Mouse (Mus musculus): ENCODE data around the gene Hnrnpm. TPM values are rescaled to one million over a fixed set of nuclear protein-coding genes. Genes with fewer than 3 reads are reported as not detected.

The Hnrnpm gene
- polyA plus RNA-seq, 1 experiment from 2014 or later, result 122 TPM

DNA sequence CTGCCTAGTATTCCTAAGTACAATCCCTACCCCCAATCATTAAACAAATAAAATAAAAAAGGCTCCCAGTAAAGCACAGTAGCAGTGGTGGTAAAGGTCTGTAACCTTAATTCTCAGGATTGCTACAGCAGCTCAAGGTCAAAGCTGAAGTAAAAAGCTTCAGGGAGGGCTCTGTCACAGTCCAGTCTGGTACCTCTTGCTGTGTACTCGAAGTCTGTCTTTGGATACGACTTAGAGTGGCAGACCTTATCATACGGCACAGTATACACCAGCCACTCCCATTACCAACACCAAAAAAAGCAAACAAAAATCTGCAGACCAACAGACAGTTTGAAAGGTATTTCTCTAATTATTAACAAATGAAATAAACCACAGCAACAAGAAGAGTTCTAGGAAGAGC is 19.8 kb downstream of the Hnrnpm start:
- H3K9me3 ChIP-seq (ENCODE audit: control insufficient read depth, low read length), result no peaks in the 10 kb centered on the region
- peaks cover 17% of the 10 kb centered on the region for H3K36me3 ChIP-seq (ENCODE audit: control insufficient read depth, insufficient read depth, low read length)
- no peaks in the 10 kb centered on the region for H3K27me3 ChIP-seq (ENCODE audit: control insufficient read depth, insufficient read depth, low read length)
- H3K9ac ChIP-seq (ENCODE audit: low read length), result no peak overlapping the region
- WGBS, result 67% methylated on average over 3 of the region's 3 CpGs
- ATAC-seq (ENCODE audit: low FRiP score, low TSS enrichment) (no peak), DNase-seq (ENCODE audit: low spot score) (no peak)
- H3K27ac ChIP-seq (replicated peaks), result no peak overlapping the region
- H3K4me2 ChIP-seq (replicated peaks; ENCODE audit: low read depth), result no peak overlapping the region
- no peak for TF ChIP-seq EP300 (optimal IDR thresholded peaks at IDR 0.05)
- TF ChIP-seq CTCF (IDR thresholded peaks at IDR 0.05; ENCODE audit: low read depth), result no peak
- no peak overlapping the region for H3K4me3 ChIP-seq (ENCODE audit: low read depth, low read length)
- 0 out of 2 replicates have a peak, but pooled peaks cover 2% of the 10 kb centered on the region for H3K4me1 ChIP-seq (replicated peaks; ENCODE audit: control insufficient read depth, insufficient read depth)

DNA sequence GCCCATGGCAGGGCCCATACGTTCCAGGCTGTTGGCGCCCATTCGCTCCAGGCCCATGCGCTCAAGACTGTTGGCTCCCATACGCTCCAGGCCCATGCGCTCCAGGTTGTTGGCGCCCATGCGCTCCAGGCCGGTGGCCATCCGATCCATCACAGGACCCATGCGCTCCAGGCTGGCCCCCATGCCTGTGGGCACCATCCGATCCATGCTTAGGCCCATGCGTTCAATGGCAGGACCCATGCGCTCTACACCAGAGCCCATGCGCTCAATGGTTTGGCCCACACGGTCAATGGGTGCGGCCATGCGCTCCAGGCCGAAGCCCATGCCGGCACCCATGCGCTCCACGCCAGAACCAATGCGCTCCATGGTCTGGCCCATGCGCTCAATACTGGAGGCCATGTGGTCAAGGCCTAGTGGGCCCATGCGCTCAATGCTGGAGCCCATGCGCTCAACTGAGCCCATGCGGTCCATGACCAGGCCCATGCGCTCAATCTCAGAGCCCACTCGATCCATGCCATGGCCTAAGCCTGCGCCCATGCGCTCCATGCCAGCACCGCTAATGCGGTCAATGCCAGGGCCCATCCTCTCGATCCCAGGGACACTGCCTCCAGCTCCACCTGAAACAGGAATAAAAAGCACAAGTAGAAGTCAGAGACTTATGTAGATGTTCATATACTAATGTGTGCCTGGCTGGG is 36.7 kb downstream of the Hnrnpm start:
- Histone ChIP-seq H3K4me2 (replicated peaks; ENCODE audit: low read depth) (no peak overlapping the region), H3K9ac (ENCODE audit: low read length) (no peak overlapping the region), H3K36me3 (ENCODE audit: control insufficient read depth, insufficient read depth, low read length) (peaks cover 33% of the 10 kb centered on the region), H3K4me3 (ENCODE audit: low read depth, low read length) (no peak overlapping the region), H3K27ac (replicated peaks) (no peak overlapping the region), H3K9me3 (ENCODE audit: control insufficient read depth, low read length) (no peaks in the 10 kb centered on the region), H3K4me1 (replicated peaks; ENCODE audit: control insufficient read depth, insufficient read depth) (no peaks in the 10 kb centered on the region), H3K27me3 (ENCODE audit: control insufficient read depth, insufficient read depth, low read length) (no peaks in the 10 kb centered on the region)
- DNase-seq (ENCODE audit: low spot score) (no peak), ATAC-seq (ENCODE audit: low FRiP score, low TSS enrichment) (peak; percentile 48)
- 98% methylated on average over 34 of the region's 34 CpGs for WGBS
- TF ChIP-seq CTCF (IDR thresholded peaks at IDR 0.05; ENCODE audit: low read depth) (no peak), EP300 (optimal IDR thresholded peaks at IDR 0.05) (no peak)

DNA sequence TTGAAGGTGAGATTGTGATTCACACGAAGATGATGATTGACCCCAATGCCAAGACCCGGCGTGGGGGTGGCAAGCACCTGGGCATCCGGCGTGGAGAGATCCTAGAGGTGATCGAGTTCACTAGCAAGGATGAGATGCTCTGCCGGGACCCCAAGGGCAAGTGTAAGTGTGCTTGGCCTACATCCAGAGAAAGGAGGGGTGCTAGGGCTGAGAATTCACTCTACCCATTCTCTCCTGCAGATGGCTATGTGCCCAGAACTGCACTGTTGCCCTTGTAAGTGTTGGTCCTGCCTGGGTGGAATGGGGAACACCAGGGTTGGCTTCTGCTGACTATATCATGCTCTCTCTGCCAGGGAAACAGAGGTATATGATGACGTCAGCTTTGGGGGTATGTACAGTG is 41.6 kb downstream of the Hnrnpm start:
- H3K36me3 ChIP-seq (ENCODE audit: control insufficient read depth, insufficient read depth, low read length), result peaks cover 25% of the 10 kb centered on the region
- H3K9me3 ChIP-seq (ENCODE audit: control insufficient read depth, low read length), result no peaks in the 10 kb centered on the region
- no peak overlapping the region for H3K4me2 ChIP-seq (replicated peaks; ENCODE audit: low read depth)
- no peak for TF ChIP-seq EP300 (optimal IDR thresholded peaks at IDR 0.05)
- TF ChIP-seq CTCF (IDR thresholded peaks at IDR 0.05; ENCODE audit: low read depth), result no peak
- ATAC-seq (ENCODE audit: low FRiP score, low TSS enrichment) (no peak), DNase-seq (ENCODE audit: low spot score) (no peak)
- H3K9ac ChIP-seq (ENCODE audit: low read length), result no peak overlapping the region
- no peak overlapping the region for H3K4me3 ChIP-seq (ENCODE audit: low read depth, low read length)
- no peaks in the 10 kb centered on the region for H3K4me1 ChIP-seq (replicated peaks; ENCODE audit: control insufficient read depth, insufficient read depth)
- no peak overlapping the region for H3K27ac ChIP-seq (replicated peaks)
- 92% methylated on average over 8 of the region's 8 CpGs for WGBS
- H3K27me3 ChIP-seq (ENCODE audit: control insufficient read depth, insufficient read depth, low read length), result no peaks in the 10 kb centered on the region

DNA sequence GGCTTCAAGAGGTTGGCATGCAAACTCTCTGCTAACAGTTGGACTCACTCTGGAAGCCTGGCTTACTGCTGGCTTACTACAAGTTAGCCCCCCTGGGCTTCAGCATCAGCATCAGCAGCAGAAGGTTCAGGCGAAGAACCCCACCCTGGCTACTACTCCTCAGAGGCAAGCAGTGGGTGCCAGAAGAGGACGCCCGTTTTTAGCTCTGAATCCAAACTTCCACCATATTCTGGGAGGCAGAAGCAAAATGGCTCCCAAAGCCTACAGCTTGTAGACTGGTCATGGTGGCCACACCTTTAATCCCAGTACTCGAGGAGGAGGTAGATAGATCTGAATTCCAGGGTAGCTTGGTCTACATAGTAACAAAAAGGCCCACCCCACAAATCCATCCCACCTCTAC is 42.6 kb downstream of the Hnrnpm start:
- Histone ChIP-seq H3K36me3 (ENCODE audit: control insufficient read depth, insufficient read depth, low read length) (peaks cover 18% of the 10 kb centered on the region), H3K4me2 (replicated peaks; ENCODE audit: low read depth) (no peak overlapping the region), H3K27me3 (ENCODE audit: control insufficient read depth, insufficient read depth, low read length) (no peaks in the 10 kb centered on the region), H3K4me3 (ENCODE audit: low read depth, low read length) (no peak overlapping the region), H3K4me1 (replicated peaks; ENCODE audit: control insufficient read depth, insufficient read depth) (no peaks in the 10 kb centered on the region), H3K27ac (replicated peaks) (no peak overlapping the region), H3K9ac (ENCODE audit: low read length) (no peak overlapping the region), H3K9me3 (ENCODE audit: control insufficient read depth, low read length) (no peaks in the 10 kb centered on the region)
- DNase-seq (ENCODE audit: low spot score), result no peak
- WGBS, result 90% methylated on average over 4 of the region's 4 CpGs
- no peak for ATAC-seq (ENCODE audit: low FRiP score, low TSS enrichment)
- TF ChIP-seq CTCF (IDR thresholded peaks at IDR 0.05; ENCODE audit: low read depth) (no peak), EP300 (optimal IDR thresholded peaks at IDR 0.05) (no peak)

DNA sequence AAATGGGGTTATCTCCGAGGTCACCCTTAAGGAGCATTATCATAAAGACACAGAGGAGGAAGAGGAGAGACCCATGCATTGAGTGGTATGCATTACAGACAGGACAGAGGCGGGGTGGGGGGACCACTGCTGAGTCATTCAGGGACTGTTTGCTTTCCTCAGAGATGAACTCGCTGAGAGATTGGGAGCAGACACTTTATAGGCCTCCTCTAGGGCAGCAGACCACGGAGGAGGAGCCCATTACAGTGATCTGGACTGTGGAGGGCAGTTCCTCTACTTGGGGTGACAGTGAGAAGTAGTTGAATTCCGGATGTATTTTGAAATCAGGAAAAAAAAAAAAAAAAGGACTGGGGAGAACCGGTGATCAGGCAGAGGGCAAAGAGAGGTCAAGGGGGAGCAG is 46.9 kb downstream of the Hnrnpm start:
- DNase-seq (ENCODE audit: low spot score), result no peak
- Histone ChIP-seq H3K27me3 (ENCODE audit: control insufficient read depth, insufficient read depth, low read length) (no peaks in the 10 kb centered on the region), H3K27ac (replicated peaks) (no peak overlapping the region), H3K36me3 (ENCODE audit: control insufficient read depth, insufficient read depth, low read length) (peaks cover 7% of the 10 kb centered on the region; the same call in 1 of the 2 replicates), H3K4me2 (replicated peaks; ENCODE audit: low read depth) (no peak overlapping the region), H3K4me1 (replicated peaks; ENCODE audit: control insufficient read depth, insufficient read depth) (no peaks in the 10 kb centered on the region), H3K4me3 (ENCODE audit: low read depth, low read length) (no peak overlapping the region), H3K9ac (ENCODE audit: low read length) (no peak overlapping the region), H3K9me3 (ENCODE audit: control insufficient read depth, low read length) (no peaks in the 10 kb centered on the region)
- no peak for TF ChIP-seq CTCF (IDR thresholded peaks at IDR 0.05; ENCODE audit: low read depth)
- TF ChIP-seq EP300 (optimal IDR thresholded peaks at IDR 0.05), result no peak
- 48% methylated on average over 6 of the region's 6 CpGs for WGBS
- no peak for ATAC-seq (ENCODE audit: low FRiP score, low TSS enrichment)

DNA sequence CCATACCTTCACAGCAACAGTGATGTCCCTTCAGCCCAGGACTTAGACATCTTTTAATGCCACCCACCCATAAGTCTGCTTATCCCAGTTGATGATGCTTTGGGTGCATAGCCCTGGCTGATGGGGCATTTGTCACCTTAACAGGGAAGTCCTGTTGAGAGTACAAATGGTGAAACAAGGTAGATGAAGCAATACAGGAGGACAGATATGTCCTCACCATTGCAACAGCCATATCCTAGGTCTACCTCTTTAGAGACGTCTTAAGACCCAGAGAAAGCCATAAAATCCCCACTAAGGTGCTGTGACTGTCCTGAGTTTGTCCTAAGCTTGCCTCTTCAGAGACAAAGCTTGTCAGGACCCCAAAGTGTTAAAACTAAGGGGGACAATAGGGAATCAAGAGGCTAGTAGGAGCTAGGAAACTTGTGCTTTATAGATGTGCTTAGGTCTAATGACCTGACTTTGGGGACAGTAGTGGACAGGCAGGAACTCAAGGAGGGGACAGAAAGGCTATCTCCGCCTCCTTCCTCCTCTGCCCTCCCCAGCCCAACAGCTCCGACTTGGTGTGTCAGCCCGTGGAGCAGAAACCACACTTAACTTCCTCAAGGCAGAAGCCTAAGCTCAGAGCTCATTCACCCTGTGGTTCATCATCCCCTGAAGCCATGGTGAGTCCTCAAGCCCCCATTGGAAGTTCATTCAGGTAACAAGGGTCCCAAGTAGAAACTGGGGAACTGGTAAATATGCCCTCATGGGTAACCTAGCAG is 49.0 kb downstream of the Hnrnpm start, which contains the start of gene Pram1:
Gene Pram1, plus strand, starts transcription at position 541 of the 761 bp plus-strand sequence.
- H3K9me3 ChIP-seq (ENCODE audit: control insufficient read depth, low read length), result no peaks in the 10 kb centered on the region
- no peak within 1 kb of the TSS for H3K4me3 ChIP-seq (ENCODE audit: low read depth, low read length)
- H3K9ac ChIP-seq (ENCODE audit: low read length), result no peak within 1 kb of the TSS
- TF ChIP-seq EP300 (optimal IDR thresholded peaks at IDR 0.05), result no peak
- no peak for TF ChIP-seq CTCF (IDR thresholded peaks at IDR 0.05; ENCODE audit: low read depth)
- no peak for DNase-seq (ENCODE audit: low spot score)
- H3K27me3 ChIP-seq (ENCODE audit: control insufficient read depth, insufficient read depth, low read length), result no peaks in the 10 kb centered on the region
- H3K4me2 ChIP-seq (replicated peaks; ENCODE audit: low read depth), result no peak within 1 kb of the TSS
- H3K4me1 ChIP-seq (replicated peaks; ENCODE audit: control insufficient read depth, insufficient read depth), result no peaks in the 10 kb centered on the region
- H3K36me3 ChIP-seq (ENCODE audit: control insufficient read depth, insufficient read depth, low read length), result no peaks in the 10 kb centered on the region
- 75% methylated on average over 4 of the region's 4 CpGs for WGBS
- no peak within 1 kb of the TSS for H3K27ac ChIP-seq (replicated peaks)
- ATAC-seq (ENCODE audit: low FRiP score, low TSS enrichment), result no peak

Measured in stomach, postnatal 0 days (tissue).